Mouse (Mus musculus) liver, embryonic 14.5 days (tissue): ENCODE results near the gene Gtpbp2. TPM values are rescaled to one million over a fixed set of nuclear protein-coding genes. Genes with fewer than 3 reads are reported as not detected.

Experiments used
- ATAC-seq: fragments of 200-750 bp; cut with Nextera tagmentation; 2 replicates; pipeline ENCODE4 v1.8.0; 2017; ENCODE audit warnings: moderate number of reproducible peaks, mild to moderate bottlenecking, moderate library complexity; ENCODE audit not compliant: insufficient read depth
- DNase-seq, 3 experiments: peaks; one replicate each; pipeline ENCODE4 v3.0.0-alpha.2; 2012 to 2013; ENCODE audit warnings: low read depth in 3 of 3, low spot score in 3 of 3
- H3K27ac ChIP-seq: fragments of 300-500 bp; sonication (generic); 2 replicates; pipeline ENCODE4 v1.5.1; 2014; ENCODE audit warnings: moderate library complexity, mild to moderate bottlenecking, control low read depth, inconsistent platforms
- H3K27me3 ChIP-seq: fragments of 300-500 bp; sonication (generic); 2 replicates; pipeline ENCODE4 v1.6.1; 2014; ENCODE audit warnings: mild to moderate bottlenecking, low read length, moderate library complexity; ENCODE audit not compliant: control insufficient read depth, insufficient read depth
- H3K36me3 ChIP-seq: fragments of 300-500 bp; sonication (generic); replicated peaks from 2 replicates; pipeline ENCODE4 v1.6.1; 2014; ENCODE audit warnings: low read depth; ENCODE audit not compliant: control insufficient read depth, insufficient read depth
- H3K4me1 ChIP-seq, 2 experiments: fragments of 200-500 bp in 1 of 2; fragments of 300-500 bp in 1 of 2; sonication (generic) in 1 of 2; replicated peaks; 2 replicates each; pipeline ENCODE4 v1.6.1; 2012 to 2014; ENCODE audit warnings: antibody characterized with exemption in 1 of 2, inconsistent platforms in 1 of 2, low read length in 1 of 2; ENCODE audit not compliant: control insufficient read depth in 2 of 2, insufficient read depth in 2 of 2
- H3K4me2 ChIP-seq: fragments of 300-500 bp; sonication (generic); 2 replicates; pipeline ENCODE4 v1.6.1; 2014; ENCODE audit warnings: low read depth, mild to moderate bottlenecking, control low read depth, moderate library complexity
- H3K4me3 ChIP-seq, 2 experiments: fragments of 200-500 bp in 1 of 2; fragments of 300-500 bp in 1 of 2; sonication (generic) in 1 of 2; 2 replicates each; pipeline ENCODE4 v1.5.1; 2012 to 2014; ENCODE audit warnings: low read depth in 2 of 2, low read length in 2 of 2, mild to moderate bottlenecking in 2 of 2, control low read depth in 1 of 2, inconsistent platforms in 1 of 2, moderate library complexity in 1 of 2; ENCODE audit not compliant: insufficient read depth in 1 of 2
- H3K9ac ChIP-seq: fragments of 300-500 bp; sonication (generic); replicated peaks from 2 replicates; pipeline ENCODE4 v1.6.1; 2014; ENCODE audit warnings: mild to moderate bottlenecking, control low read depth, moderate library complexity
- H3K9me3 ChIP-seq: fragments of 300-500 bp; sonication (generic); 2 replicates; pipeline ENCODE4 v1.6.1; 2016; ENCODE audit warnings: low read length, mixed read lengths; ENCODE audit not compliant: control insufficient read depth
- CTCF ChIP-seq: IDR thresholded peaks from 2 replicates; pipeline ENCODE4 v1.5.1; 2016; ENCODE audit warnings: antibody characterized with exemption, low read depth, control low read depth
- EP300 ChIP-seq: IDR thresholded peaks from 2 replicates; pipeline ENCODE4 v1.6.1; 2016; ENCODE audit warnings: antibody characterized with exemption, low read depth
- WGBS: fragments of 180-500 bp; shearing (Covaris S2); extraction: QIAGEN DNeasy Blood & Tissue Kit; methylation state at CpG from one replicate; pipeline ENCODE4 v1.1.7; 2014; ENCODE audit not compliant: insufficient replicate concordance; 5-methylcytosine and 5-hydroxymethylcytosine counted together
- polyA plus RNA-seq, 2 experiments: library from polyadenylated mRNA; depleted of rRNA in 1 of 2; stranded (reverse) in 1 of 2; unstranded in 1 of 2; fragments of >200 nt; fragmentation: Nextera tagmentation in 1 of 2; extraction: Ambion mirVana in 1 of 2; gene quantifications; 2 replicates each; pipeline versions ENCODE4 v1.2.1 to v1.2.3; 2012 to 2014

Gtpbp2 gene
- polyA plus RNA-seq, 2 experiments: 18.2 to 98.3 TPM

GRCm38 (mm10) chr17:46118423-46118850 is 42.4 kb upstream of the Gtpbp2 start:
- DNase-seq: no peak
- no peak for TF ChIP-seq CTCF
- no peak for TF ChIP-seq EP300
- no peak overlapping the region for H3K27ac ChIP-seq
- H3K4me2 ChIP-seq: no peak overlapping the region
- H3K4me1 ChIP-seq: no peaks in the 10 kb centered on the region
- no peaks in the 10 kb centered on the region for H3K27me3 ChIP-seq
- H3K4me3 ChIP-seq: no peak overlapping the region
- peaks cover 3% of the 10 kb centered on the region for H3K36me3 ChIP-seq
- no peaks in the 10 kb centered on the region for H3K9me3 ChIP-seq
- ATAC-seq: no peak
- no peak overlapping the region for H3K9ac ChIP-seq
- 75% methylated on average over 4 of the region's 4 CpGs for WGBS

GRCm38 (mm10) chr17:46119641-46120040 is 41.2 kb upstream of the Gtpbp2 start:
- DNase-seq (no peak), ATAC-seq (no peak)
- Histone ChIP-seq H3K4me2 (no peak overlapping the region), H3K36me3 (peaks cover 5% of the 10 kb centered on the region), H3K27ac (no peak overlapping the region), H3K4me3 (no peak overlapping the region), H3K9me3 (no peaks in the 10 kb centered on the region), H3K9ac (no peak overlapping the region), H3K27me3 (no peaks in the 10 kb centered on the region), H3K4me1 (no peaks in the 10 kb centered on the region)
- 86% methylated on average over 10 of the region's 10 CpGs for WGBS
- TF ChIP-seq CTCF (no peak), EP300 (no peak)

GRCm38 (mm10) chr17:46122791-46123190 is 38.0 kb upstream of the Gtpbp2 start:
- DNase-seq (no peak), ATAC-seq (no peak)
- TF ChIP-seq CTCF: no peak
- TF ChIP-seq EP300: no peak
- Histone ChIP-seq H3K4me2 (no peak overlapping the region), H3K4me3 (no peak overlapping the region), H3K27me3 (no peaks in the 10 kb centered on the region), H3K4me1 (no peaks in the 10 kb centered on the region), H3K9ac (no peak overlapping the region), H3K36me3 (peaks cover 15% of the 10 kb centered on the region), H3K9me3 (no peaks in the 10 kb centered on the region), H3K27ac (no peak overlapping the region)
- WGBS: 91% methylated on average over 4 of the region's 4 CpGs

GRCm38 (mm10) chr17:46123285-46123684 is 37.5 kb upstream of the Gtpbp2 start:
- peaks cover 19% of the 10 kb centered on the region for H3K36me3 ChIP-seq
- TF ChIP-seq CTCF: no peak
- no peak for TF ChIP-seq EP300

GRCm38 (mm10) chr17:46123953-46124700 is 36.7 kb upstream of the Gtpbp2 start:
- H3K9me3 ChIP-seq: no peaks in the 10 kb centered on the region
- TF ChIP-seq CTCF (no peak), EP300 (no peak)
- ATAC-seq (no peak), DNase-seq (no peak)
- H3K4me2 ChIP-seq: no peak overlapping the region
- no peaks in the 10 kb centered on the region for H3K4me1 ChIP-seq
- peaks cover 20% of the 10 kb centered on the region for H3K36me3 ChIP-seq
- no peak overlapping the region for H3K4me3 ChIP-seq
- WGBS: 83% methylated on average over 12 of the region's 12 CpGs
- no peak overlapping the region for H3K9ac ChIP-seq
- no peaks in the 10 kb centered on the region for H3K27me3 ChIP-seq
- H3K27ac ChIP-seq: no peak overlapping the region

More at GRCm38 (mm10) chr17:46123285-46123684, 37.5 kb upstream of the Gtpbp2 start:
- Histone ChIP-seq H3K9ac (no peak overlapping the region), H3K27ac (no peak overlapping the region), H3K4me1 (no peaks in the 10 kb centered on the region), H3K27me3 (no peaks in the 10 kb centered on the region), H3K4me3 (no peak overlapping the region), H3K9me3 (no peaks in the 10 kb centered on the region), H3K4me2 (no peak overlapping the region)
- WGBS: 78% methylated on average over 4 of the region's 4 CpGs
- DNase-seq (no peak), ATAC-seq (no peak)
